Mouse (Mus musculus) olfactory bulb, adult 2 months (tissue): ENCODE data around the gene Mybbp1a.

Experiments used
- CTCF ChIP-seq: fragments of 200-500 bp; IDR thresholded peaks from 2 replicates; pipeline ENCODE4 v1.5.1; 2012; ENCODE audit warnings: low read depth, mild to moderate bottlenecking, low read length, moderate library complexity; ENCODE audit not compliant: insufficient read depth
- POLR2A ChIP-seq: fragments of 200-500 bp; IDR thresholded peaks from 2 replicates; pipeline ENCODE4 v1.6.1; 2012; ENCODE audit warnings: mild to moderate bottlenecking, low read depth, low read length, moderate library complexity; ENCODE audit not compliant: insufficient read depth

- TF ChIP-seq CTCF (no peak), POLR2A (no peak)
Observed at GRCm38 (mm10) chr11:72411945-72412344, 29.2 kb upstream of the Mybbp1a start.
